13 mouse cellular contexts compared by ENCODE assay signal in genomic region chr7:71386050-71386449, GRCm38 (mm10). TPM values are rescaled to one million over a fixed set of nuclear protein-coding genes. Genes with fewer than 3 reads are reported as not detected.
A peak's percentile ranks its signal among the peaks of the same experiment; 100 is the strongest.
DNase-seq lines count a peak whose midpoint lies in the region; ATAC-seq lines count a peak whose summit lies in the region.
"Had no signal": no experiment of that assay in that cellular context is flagged by ENCODE, and none has a peak within 500 bp of the region (broad histone marks: within the 10 kb centered on the region; RNA-seq: fewer than 3 reads in every experiment).

No protein-coding gene starts in this region.

- ATAC-seq in hindbrain, embryonic 13.5 days (ENCODE audit: low FRiP score) = no peak
- no peak for ATAC-seq in midbrain, embryonic 11.5 days (ENCODE audit: low FRiP score)
- ATAC-seq in midbrain, embryonic 16.5 days = no peak
- ATAC-seq in liver, embryonic 11.5 days (replicated peaks; ENCODE audit: low FRiP score) = peak; percentile 89
- 0 out of 2 replicates have a peak, but pooled peaks have one; percentile 17 for ATAC-seq in stomach, embryonic 16.5 days (ENCODE audit: insufficient read depth, low FRiP score)

- H3K4me2 ChIP-seq in hindbrain, embryonic 13.5 days = no peak overlapping the region
- H3K4me2 ChIP-seq in midbrain, embryonic 11.5 days = 0 out of 2 replicates have a peak overlapping the region, but pooled peaks have one; percentile 7
- no peak overlapping the region for H3K4me2 ChIP-seq in midbrain, embryonic 16.5 days (ENCODE audit: low read length)
- peak overlapping the region; percentile 31 for H3K4me2 ChIP-seq in liver, embryonic 11.5 days
- H3K4me2 ChIP-seq in stomach, embryonic 16.5 days (ENCODE audit: low read depth, low read length) = no peak overlapping the region
- H3K4me2 ChIP-seq: hindbrain, embryonic 12.5 days; limb, embryonic 15.5 days had no signal

- H3K9me3 ChIP-seq in hindbrain, embryonic 10.5 days = no peaks in the 10 kb centered on the region
- no peaks in the 10 kb centered on the region for H3K9me3 ChIP-seq in hindbrain, embryonic 13.5 days
- no peaks in the 10 kb centered on the region for H3K9me3 ChIP-seq in midbrain, embryonic 11.5 days (ENCODE audit: control insufficient read depth, low read length)
- H3K9me3 ChIP-seq in midbrain, embryonic 16.5 days (replicated peaks; ENCODE audit: control insufficient read depth, low read length, poor library complexity, severe bottlenecking) = no peaks in the 10 kb centered on the region
- H3K9me3 ChIP-seq in liver, embryonic 11.5 days (ENCODE audit: control insufficient read depth, low read length) = no peaks in the 10 kb centered on the region
- no peaks in the 10 kb centered on the region for H3K9me3 ChIP-seq in stomach, embryonic 16.5 days (replicated peaks; ENCODE audit: control insufficient read depth, low read length)
- H3K9me3 ChIP-seq: hindbrain, embryonic 12.5 days; limb, embryonic 15.5 days had no signal

- 23% methylated on average over 6 of the region's 6 CpGs for WGBS in hindbrain, embryonic 10.5 days
- WGBS in hindbrain, embryonic 13.5 days = 17% methylated on average over 6 of the region's 6 CpGs
- WGBS in midbrain, embryonic 11.5 days = 22% methylated on average over 6 of the region's 6 CpGs
- WGBS in midbrain, embryonic 16.5 days = 14% methylated on average over 6 of the region's 6 CpGs
- 3% methylated on average over 6 of the region's 6 CpGs for WGBS in liver, embryonic 11.5 days
- 30% methylated on average over 6 of the region's 6 CpGs for WGBS in stomach, embryonic 16.5 days

- intact Hi-C loops in left cerebral cortex, postnatal 10 days (cut with DNase I) = loop anchor here (10.0 kb wide), 1 partner anchor 479 kb away; no protein-coding TSS in a partner anchor

- peaks cover 62% of the 10 kb centered on the region for H3K4me1 ChIP-seq in hindbrain, embryonic 10.5 days (replicated peaks)
- H3K4me1 ChIP-seq in hindbrain, embryonic 13.5 days (replicated peaks) = peaks cover 39% of the 10 kb centered on the region
- peaks cover 30% of the 10 kb centered on the region for H3K4me1 ChIP-seq in midbrain, embryonic 11.5 days (ENCODE audit: control insufficient read depth, insufficient read depth, low read length)
- H3K4me1 ChIP-seq in midbrain, embryonic 16.5 days (ENCODE audit: control insufficient read depth, insufficient read depth, low read length) = no peaks in the 10 kb centered on the region; the same call in 1 of the 2 replicates
- peaks cover 21% of the 10 kb centered on the region for H3K4me1 ChIP-seq in liver, embryonic 11.5 days (replicated peaks; ENCODE audit: control insufficient read depth, insufficient read depth, low read length)
- peaks cover 14% of the 10 kb centered on the region; the same call in 1 of the 2 replicates for H3K4me1 ChIP-seq in stomach, embryonic 16.5 days (ENCODE audit: control insufficient read depth, insufficient read depth, low read length)

- no peaks in the 10 kb centered on the region for H3K36me3 ChIP-seq in hindbrain, embryonic 10.5 days
- H3K36me3 ChIP-seq in hindbrain, embryonic 13.5 days = no peaks in the 10 kb centered on the region
- no peaks in the 10 kb centered on the region for H3K36me3 ChIP-seq in midbrain, embryonic 11.5 days (ENCODE audit: control insufficient read depth, insufficient read depth, low read length)
- no peaks in the 10 kb centered on the region for H3K36me3 ChIP-seq in midbrain, embryonic 16.5 days (ENCODE audit: control insufficient read depth, insufficient read depth, low read length)
- no peaks in the 10 kb centered on the region for H3K36me3 ChIP-seq in liver, embryonic 11.5 days (ENCODE audit: control insufficient read depth, insufficient read depth, low read length)
- no peaks in the 10 kb centered on the region for H3K36me3 ChIP-seq in stomach, embryonic 16.5 days (ENCODE audit: control insufficient read depth, insufficient read depth, low read length)
- H3K36me3 ChIP-seq: hindbrain, embryonic 12.5 days; limb, embryonic 15.5 days had no signal

- no peak for DNase-seq in hindbrain, embryonic 10.5 days (ENCODE audit: low spot score)
- no peak for DNase-seq in midbrain, embryonic 11.5 days (ENCODE audit: low spot score, missing footprints)
- DNase-seq in liver, embryonic 11.5 days (ENCODE audit: low spot score) = peak; percentile 56
- DNase-seq in left cerebral cortex, postnatal 10 days (ENCODE audit: extremely low spot score in 1 of 2, low spot score in 2 of 2) = no peak
- DNase-seq: cerebellum, postnatal 14 days; gastrocnemius, adult 2 months had no signal

- peak overlapping the region; percentile 92 for H3K27ac ChIP-seq in hindbrain, embryonic 10.5 days
- H3K27ac ChIP-seq in hindbrain, embryonic 13.5 days = no peak overlapping the region
- H3K27ac ChIP-seq in midbrain, embryonic 11.5 days (ENCODE audit: low read depth, low read length) = no peak overlapping the region
- no peak overlapping the region for H3K27ac ChIP-seq in midbrain, embryonic 16.5 days (ENCODE audit: low read length)
- peak overlapping the region; percentile 59; the same call in 1 of the 2 replicates for H3K27ac ChIP-seq in liver, embryonic 11.5 days (ENCODE audit: low read depth, low read length)
- H3K27ac ChIP-seq in stomach, embryonic 16.5 days (ENCODE audit: low read length) = no peak overlapping the region
- H3K27ac ChIP-seq: limb, embryonic 15.5 days had no signal

- H3K4me3 ChIP-seq in hindbrain, embryonic 10.5 days = no peak overlapping the region
- no peak overlapping the region for H3K4me3 ChIP-seq in hindbrain, embryonic 13.5 days
- H3K4me3 ChIP-seq in midbrain, embryonic 11.5 days (ENCODE audit: low read depth, low read length) = no peak overlapping the region
- no peak overlapping the region for H3K4me3 ChIP-seq in midbrain, embryonic 16.5 days (ENCODE audit: low read depth, low read length)
- no peak overlapping the region for H3K4me3 ChIP-seq in liver, embryonic 11.5 days (ENCODE audit: low read depth, low read length)
- no peak overlapping the region for H3K4me3 ChIP-seq in stomach, embryonic 16.5 days (replicated peaks; ENCODE audit: low read length)
- H3K4me3 ChIP-seq: gastrocnemius, adult 2 months; hindbrain, embryonic 12.5 days; limb, embryonic 15.5 days had no signal

- peaks cover 30% of the 10 kb centered on the region for H3K27me3 ChIP-seq in hindbrain, embryonic 10.5 days (ENCODE audit: insufficient read depth, poor library complexity, severe bottlenecking)
- 0 out of 2 replicates have a peak, but pooled peaks cover 3% of the 10 kb centered on the region for H3K27me3 ChIP-seq in hindbrain, embryonic 13.5 days
- peaks cover 3% of the 10 kb centered on the region for H3K27me3 ChIP-seq in midbrain, embryonic 11.5 days (ENCODE audit: control insufficient read depth, insufficient read depth, low read length)
- H3K27me3 ChIP-seq in midbrain, embryonic 16.5 days (ENCODE audit: control insufficient read depth, insufficient read depth, low read depth, low read length) = peaks cover 4% of the 10 kb centered on the region
- no peaks in the 10 kb centered on the region for H3K27me3 ChIP-seq in liver, embryonic 11.5 days (replicated peaks; ENCODE audit: control insufficient read depth, insufficient read depth, low read length)
- H3K27me3 ChIP-seq in stomach, embryonic 16.5 days (ENCODE audit: control insufficient read depth, insufficient read depth, low read length) = no peaks in the 10 kb centered on the region
- H3K27me3 ChIP-seq: CH12.LX; hindbrain, embryonic 12.5 days; limb, embryonic 15.5 days had no signal

- no peak overlapping the region for H3K9ac ChIP-seq in hindbrain, embryonic 13.5 days
- H3K9ac ChIP-seq in midbrain, embryonic 11.5 days (ENCODE audit: low read length) = peak overlapping the region; percentile 43; the same call in 1 of the 2 replicates
- H3K9ac ChIP-seq in midbrain, embryonic 16.5 days (ENCODE audit: low read depth, low read length) = no peak overlapping the region
- no peak overlapping the region for H3K9ac ChIP-seq in liver, embryonic 11.5 days (ENCODE audit: low read depth, low read length)
- H3K9ac ChIP-seq in stomach, embryonic 16.5 days (ENCODE audit: low read length) = no peak overlapping the region
- H3K9ac ChIP-seq: hindbrain, embryonic 12.5 days; limb, embryonic 15.5 days had no signal

RNA-seq across cellular contexts. Expression of gene Gm10295, which starts 34.8 kb away (rescaled TPM):
- 0.05 TPM in 1 of 2 replicates, not detected in the other for polyA plus RNA-seq in hindbrain, embryonic 10.5 days (2016; fragmentation: Nextera tagmentation; extraction: Ambion mirVana)
- not detected in 2 replicates for polyA plus RNA-seq in hindbrain, embryonic 13.5 days (2015; fragmentation: Nextera tagmentation; extraction: Ambion mirVana)
- 0.07 TPM in 1 of 2 replicates, not detected in the other for polyA plus RNA-seq in midbrain, embryonic 11.5 days (2014; fragmentation: Nextera tagmentation; extraction: Ambion mirVana)
- polyA plus RNA-seq in midbrain, embryonic 16.5 days (2015; fragmentation: Nextera tagmentation; extraction: Ambion mirVana) = not detected in 2 replicates
- not detected in 2 replicates for polyA plus RNA-seq in liver, embryonic 11.5 days (2014; fragmentation: Nextera tagmentation; extraction: Ambion mirVana)
- polyA plus RNA-seq in stomach, embryonic 16.5 days (2015; fragmentation: Nextera tagmentation; extraction: Ambion mirVana) = not detected in 2 replicates
- not detected for total RNA-seq in left cerebral cortex, postnatal 10 days (2021)
- total RNA-seq: CH12.LX; gastrocnemius, adult 2 months; layer of hippocampus, postnatal 10 days had no signal
- polyA plus RNA-seq: hindbrain, embryonic 12.5 days; limb, embryonic 15.5 days had no signal

Comparison
In these comparisons a context has a peak if more than half of its experiments do, and no peak if none do; other contexts are left out.
1. H3K27ac ChIP-seq: peak in hindbrain, embryonic 10.5 days (single experiment) and liver, embryonic 11.5 days (single experiment); none in hindbrain, embryonic 13.5 days (single experiment), midbrain, embryonic 11.5 days (single experiment), midbrain, embryonic 16.5 days (single experiment) and stomach, embryonic 16.5 days (single experiment).
2. H3K4me2 ChIP-seq: peak in midbrain, embryonic 11.5 days (single experiment) and liver, embryonic 11.5 days (single experiment); none in hindbrain, embryonic 13.5 days (single experiment), midbrain, embryonic 16.5 days (single experiment) and stomach, embryonic 16.5 days (single experiment).
3. ATAC-seq: peak in liver, embryonic 11.5 days (single experiment) and stomach, embryonic 16.5 days (single experiment); none in hindbrain, embryonic 13.5 days (single experiment), midbrain, embryonic 11.5 days (single experiment) and midbrain, embryonic 16.5 days (single experiment).